Mouse (Mus musculus) CH12.LX (cell line): ENCODE data around the gene Scml4. TPM values are rescaled to one million over a fixed set of nuclear protein-coding genes. Genes with fewer than 3 reads are reported as not detected.

Source experiments
- DNase-seq: peaks from one replicate; pipeline ENCODE4 v3.0.0-alpha.2; 2013; ENCODE audit errors: extremely low read depth
- H3K27ac ChIP-seq: 2 replicates; pipeline ENCODE4 v1.5.1; 2012; ENCODE audit warnings: low read depth, mild to moderate bottlenecking, control low read depth, moderate library complexity; ENCODE audit not compliant: insufficient read depth
- H3K27me3 ChIP-seq: replicated peaks from 2 replicates; pipeline ENCODE3; 2012; ENCODE audit warnings: inconsistent platforms
- H3K36me3 ChIP-seq, 2 experiments: replicated peaks in 1 of 2; 2 replicates each; pipeline versions ENCODE3 to v1.6.1; 2012; ENCODE audit warnings: inconsistent platforms in 1 of 2, low read length in 1 of 2, mild to moderate bottlenecking in 1 of 2, mixed read lengths in 1 of 2, moderate library complexity in 1 of 2; ENCODE audit not compliant: control insufficient read depth in 1 of 2, insufficient read depth in 1 of 2
- H3K4me1 ChIP-seq, 2 experiments: 2 replicates each; pipeline ENCODE4 v1.6.1; 2012; ENCODE audit warnings: inconsistent platforms in 1 of 2, moderate library complexity in 1 of 2; ENCODE audit not compliant: insufficient read depth in 2 of 2, control insufficient read depth in 1 of 2
- H3K4me2 ChIP-seq: 2 replicates; pipeline ENCODE4 v1.6.1; 2012; ENCODE audit warnings: low read depth, mild to moderate bottlenecking, control low read depth; ENCODE audit not compliant: poor library complexity, insufficient read depth, severe bottlenecking
- H3K4me3 ChIP-seq, 3 experiments: fragments of 150-350 bp in 1 of 3; sonication (generic) in 1 of 3; replicated peaks in 1 of 3; 2 replicates each; pipeline versions ENCODE3 to v1.5.1; 2011 to 2012; ENCODE audit warnings: low read depth in 2 of 3, low read length in 2 of 3, mild to moderate bottlenecking in 2 of 3, moderate library complexity in 2 of 3, control low read depth in 1 of 3, improper control_type of control experiment in 1 of 3, inconsistent platforms in 1 of 3, mixed read lengths in 1 of 3; ENCODE audit not compliant: poor library complexity in 1 of 3
- H3K79me2 ChIP-seq: replicated peaks from 2 replicates; pipeline ENCODE4 v1.6.1; 2012; ENCODE audit warnings: mild to moderate bottlenecking, moderate library complexity; ENCODE audit not compliant: control insufficient read depth, poor library complexity, insufficient read depth, severe bottlenecking; ENCODE audit errors: extremely low read depth
- H3K9ac ChIP-seq: 2 replicates; pipeline ENCODE4 v1.6.1; 2012; ENCODE audit warnings: low read depth, mild to moderate bottlenecking, control low read depth, moderate library complexity; ENCODE audit not compliant: insufficient read depth
- H3K9me3 ChIP-seq: replicated peaks from 2 replicates; pipeline ENCODE3; 2012; ENCODE audit warnings: low read length, inconsistent platforms, mixed read lengths
- BHLHE40 ChIP-seq: IDR thresholded peaks from 2 replicates; pipeline ENCODE4 v1.6.1; 2011; ENCODE audit warnings: mild to moderate bottlenecking, low read depth, low read length, improper control_type of control experiment
- CHD2 ChIP-seq: IDR thresholded peaks from 2 replicates; pipeline ENCODE4 v1.6.1; 2011; ENCODE audit warnings: low read length, improper control_type of control experiment
- EP300 ChIP-seq: IDR thresholded peaks from 2 replicates; pipeline ENCODE4 v1.6.1; 2011; ENCODE audit warnings: low read length, improper control_type of control experiment
- ETS1 ChIP-seq: conservative IDR thresholded peaks from 2 replicates; pipeline ENCODE4 v1.6.1; 2012; ENCODE audit warnings: low read depth, mild to moderate bottlenecking, inconsistent platforms, low read length, improper control_type of control experiment, moderate library complexity
- GABPA ChIP-seq: IDR thresholded peaks from 2 replicates; pipeline ENCODE4 v1.6.1; 2012; ENCODE audit warnings: low read depth, low read length, improper control_type of control experiment, inconsistent platforms; ENCODE audit not compliant: insufficient replicate concordance
- HCFC1 ChIP-seq: IDR thresholded peaks from 2 replicates; pipeline ENCODE4 v1.6.1; 2012; ENCODE audit warnings: low read depth, mild to moderate bottlenecking, inconsistent platforms, low read length, improper control_type of control experiment
- JUN ChIP-seq: IDR thresholded peaks from 2 replicates; pipeline ENCODE4 v1.6.1; 2011; ENCODE audit warnings: low read depth, mild to moderate bottlenecking, low read length, improper control_type of control experiment, moderate library complexity; ENCODE audit not compliant: insufficient read depth
- JUND ChIP-seq: conservative IDR thresholded peaks from 2 replicates; pipeline ENCODE4 v1.6.1; 2011; ENCODE audit warnings: low read depth, low read length, improper control_type of control experiment
- MAZ ChIP-seq: IDR thresholded peaks from 2 replicates; pipeline ENCODE4 v1.6.1; 2012; ENCODE audit warnings: low read depth, mild to moderate bottlenecking, inconsistent platforms, low read length, improper control_type of control experiment, moderate library complexity
- MEF2A ChIP-seq: IDR thresholded peaks from 2 replicates; pipeline ENCODE4 v1.6.1; 2014; ENCODE audit warnings: low read depth, mild to moderate bottlenecking, inconsistent platforms, low read length, improper control_type of control experiment, borderline replicate concordance
- MYC ChIP-seq: IDR thresholded peaks from 2 replicates; pipeline ENCODE4 v1.6.1; 2011; ENCODE audit warnings: low read depth, mild to moderate bottlenecking, improper control_type of control experiment, low read length
- PAX5 ChIP-seq: IDR thresholded peaks from 2 replicates; pipeline ENCODE4 v1.6.1; 2012; ENCODE audit warnings: low read length, inconsistent platforms, mixed read lengths
- POLR2A ChIP-seq: IDR thresholded peaks from 2 replicates; pipeline ENCODE4 v1.6.1; 2011; ENCODE audit warnings: low read depth, mild to moderate bottlenecking, improper control_type of control experiment, low read length
- POLR2AphosphoS2 ChIP-seq: IDR thresholded peaks from 2 replicates; pipeline ENCODE4 v1.6.1; 2011; ENCODE audit warnings: low read depth, low read length, improper control_type of control experiment
- RCOR1 ChIP-seq: conservative IDR thresholded peaks from 2 replicates; pipeline ENCODE4 v1.6.1; 2012; ENCODE audit warnings: low read depth, mild to moderate bottlenecking, inconsistent platforms, low read length, improper control_type of control experiment
- SMC3 ChIP-seq: IDR thresholded peaks from 2 replicates; pipeline ENCODE4 v1.6.1; 2011; ENCODE audit warnings: low read depth, low read length, improper control_type of control experiment
- TCF12 ChIP-seq: IDR thresholded peaks from 2 replicates; pipeline ENCODE4 v1.6.1; 2014; ENCODE audit warnings: low read depth, mild to moderate bottlenecking, inconsistent platforms, low read length, improper control_type of control experiment
- UBTF ChIP-seq: IDR thresholded peaks from 2 replicates; pipeline ENCODE4 v1.6.1; 2012; ENCODE audit warnings: low read depth, mild to moderate bottlenecking, inconsistent platforms, low read length, improper control_type of control experiment, moderate library complexity
- USF2 ChIP-seq: conservative IDR thresholded peaks from 2 replicates; pipeline ENCODE4 v1.6.1; 2011; ENCODE audit warnings: low read depth, low read length, improper control_type of control experiment
- ZC3H11A ChIP-seq: IDR thresholded peaks from 2 replicates; pipeline ENCODE4 v1.6.1; 2012; ENCODE audit warnings: low read depth, mild to moderate bottlenecking, inconsistent platforms, low read length, improper control_type of control experiment
- ZKSCAN1 ChIP-seq: IDR thresholded peaks from 2 replicates; pipeline ENCODE4 v1.6.1; 2012; ENCODE audit warnings: low read depth, inconsistent platforms, low read length, improper control_type of control experiment, borderline replicate concordance
- ZMIZ1 ChIP-seq: IDR thresholded peaks from 2 replicates; pipeline ENCODE4 v1.6.1; 2012; ENCODE audit warnings: low read depth, mild to moderate bottlenecking, inconsistent platforms, low read length, improper control_type of control experiment
- dilution Hi-C: fragments of 300-500 bp; cut with MboI; formaldehyde crosslinking; loops from 2 replicates; pipeline ENCODE4 v1.14.3; 2020; ENCODE audit warnings: low sequenced_read_pairs; ENCODE audit not compliant: extremely low pct_unique_long_range_greater_than_20kb, extremely low pct_ligation_motif_present
- in situ Hi-C: fragments of 300-500 bp; cut with MboI; formaldehyde crosslinking; loops from 3 replicates; pipeline ENCODE4 v1.14.3; 2019; ENCODE audit warnings: low sequenced_read_pairs, low pct_ligation_motif_present, low pct_unique_long_range_greater_than_20kb, mixed read lengths
- polyA plus RNA-seq: library from polyadenylated mRNA; unstranded; fragments of >175 nt; gene quantifications from 2 replicates; pipeline ENCODE4 v1.2.1, GENCODE M21; 2012; ENCODE audit warnings: low read depth; ENCODE audit not compliant: insufficient read length
- total RNA-seq, 2 experiments: library from RNA; depleted of rRNA; stranded (reverse); fragments of 300-350 nt in 1 of 2; fragments of >200 nt in 1 of 2; gene quantifications; 2 replicates each; pipeline ENCODE4 v1.2.3; 2012 to 2014

The Scml4 gene
- total and polyA plus RNA-seq, 3 experiments = 2.7 to 3.3 (median 3.0) TPM

DNA sequence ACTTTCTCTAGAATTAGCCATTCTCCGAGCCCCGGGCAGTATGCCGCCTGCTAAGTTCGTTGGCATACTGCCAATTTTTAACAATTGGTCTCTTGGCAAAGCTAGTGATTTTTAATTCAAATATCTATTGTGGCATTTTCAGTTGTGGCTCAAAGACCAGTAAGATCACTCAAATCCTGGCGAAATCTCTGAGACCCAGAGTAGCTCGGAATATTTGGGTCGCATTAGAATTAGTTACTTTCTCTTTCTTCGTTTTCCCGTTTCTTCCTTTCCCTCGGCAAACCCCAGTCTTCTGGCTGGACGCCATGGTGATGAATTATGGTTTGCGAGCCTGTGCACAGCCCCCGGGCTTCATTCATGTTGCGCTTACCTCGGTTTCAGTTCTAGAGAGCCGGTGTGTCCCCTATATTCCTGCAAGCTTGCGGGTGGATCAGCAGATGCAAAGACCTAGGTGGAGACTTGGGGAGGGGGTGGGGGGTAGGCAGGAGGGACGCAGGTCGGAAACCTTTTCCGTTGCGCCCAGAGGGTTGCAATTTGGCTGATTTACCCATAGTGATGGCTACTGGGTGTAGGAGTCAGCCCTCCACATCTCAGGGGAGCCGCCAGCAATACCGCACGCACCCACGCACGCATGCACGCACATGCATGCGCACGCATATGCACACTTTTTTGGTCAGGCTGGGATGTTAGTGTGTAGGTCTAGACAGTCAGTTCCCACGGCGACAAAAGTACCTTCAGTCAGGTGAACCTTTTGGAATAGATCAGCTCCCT, 3.6 kb downstream of the Scml4 start:
- H3K27ac ChIP-seq = no peak overlapping the region
- H3K79me2 ChIP-seq = no peaks in the 10 kb centered on the region
- H3K4me1 ChIP-seq = peaks cover 16 to 47% of the 10 kb centered on the region in 2 experiments
- H3K4me3 ChIP-seq = no peak overlapping the region
- TF ChIP-seq BHLHE40 = peak; percentile 24; the same call in 1 of the 2 replicates
- TF ChIP-seq EP300 = no peak
- no peak for TF ChIP-seq JUN
- TF ChIP-seq MEF2A = no peak
- no peak for DNase-seq
- no peaks in the 10 kb centered on the region for H3K9me3 ChIP-seq
- no peaks in the 10 kb centered on the region for H3K27me3 ChIP-seq
- dilution Hi-C loops = no loop called here
- no peak overlapping the region for H3K9ac ChIP-seq
- no peaks in the 10 kb centered on the region for H3K36me3 ChIP-seq
- H3K4me2 ChIP-seq = no peak overlapping the region
- in situ Hi-C loops = loop anchor here (5.0 kb wide), 1 partner anchor 73 kb away; no protein-coding TSS in a partner anchor

DNA sequence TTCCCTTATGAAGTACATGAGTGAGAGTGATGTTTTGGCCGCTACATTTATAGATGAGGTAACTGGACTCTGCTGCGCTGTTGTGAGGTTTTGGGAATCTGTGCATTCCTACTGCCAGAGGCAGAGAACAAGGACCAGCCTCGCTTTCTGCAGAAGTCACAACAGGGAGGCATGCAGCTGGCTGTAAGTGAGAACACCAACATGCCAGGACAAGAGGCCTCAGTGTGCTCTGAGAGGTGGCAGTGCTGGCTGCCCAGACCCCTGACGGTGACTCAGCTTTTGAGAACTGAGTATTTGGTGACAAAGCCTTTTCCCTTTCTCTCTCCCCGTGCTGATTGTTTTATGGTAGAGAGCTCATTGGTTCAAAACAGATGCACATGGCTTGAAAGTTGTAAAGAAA, 4.5 kb downstream of the Scml4 start:
- H3K79me2 ChIP-seq = no peaks in the 10 kb centered on the region
- H3K27ac ChIP-seq = no peak overlapping the region
- in situ Hi-C loops (loop anchor here (5.0 kb wide), 1 partner anchor 73 kb away; no protein-coding TSS in a partner anchor), dilution Hi-C loops (no loop called here)
- H3K9ac ChIP-seq = no peak overlapping the region
- H3K27me3 ChIP-seq = no peaks in the 10 kb centered on the region
- peaks cover 0 to 2% of the 10 kb centered on the region in 2 experiments for H3K36me3 ChIP-seq
- H3K4me3 ChIP-seq = no peak overlapping the region
- DNase-seq = no peak
- peaks cover 15 to 48% of the 10 kb centered on the region in 2 experiments for H3K4me1 ChIP-seq
- H3K4me2 ChIP-seq = no peak overlapping the region
- H3K9me3 ChIP-seq = no peaks in the 10 kb centered on the region
- TF ChIP-seq GABPA (no peak), ETS1 (no peak), POLR2AphosphoS2 (no peak), UBTF (no peak), PAX5 (no peak), HCFC1 (no peak), MAZ (no peak), MYC (no peak), ZMIZ1 (no peak), POLR2A (no peak), TCF12 (no peak), ZKSCAN1 (no peak), CHD2 (no peak), RCOR1 (no peak), SMC3 (no peak), USF2 (no peak), ZC3H11A (no peak), JUND (no peak)
